Mouse (Mus musculus) embryonic facial prominence, embryonic 15.5 days (tissue): ENCODE data around the gene Rab3il1. TPM values are rescaled to one million over a fixed set of nuclear protein-coding genes. Genes with fewer than 3 reads are reported as not detected.

Source experiments
- ATAC-seq: fragments of 200-750 bp; cut with Nextera tagmentation; 2 replicates; pipeline ENCODE4 v1.8.0; 2017; ENCODE audit warnings: low read depth, moderate TSS enrichment; ENCODE audit not compliant: insufficient number of reproducible peaks, low FRiP score, low TSS enrichment
- H3K27ac ChIP-seq: fragments of 300-500 bp; sonication (generic); replicated peaks from 2 replicates; pipeline ENCODE4 v1.5.1; 2015; ENCODE audit warnings: mild to moderate bottlenecking, inconsistent platforms
- H3K27me3 ChIP-seq: fragments of 300-500 bp; sonication (generic); 2 replicates; pipeline ENCODE4 v1.6.1; 2015; ENCODE audit warnings: inconsistent platforms
- H3K36me3 ChIP-seq: fragments of 300-500 bp; sonication (generic); 2 replicates; pipeline ENCODE4 v1.6.1; 2015; ENCODE audit warnings: mild to moderate bottlenecking, inconsistent platforms
- H3K4me1 ChIP-seq: fragments of 300-500 bp; sonication (generic); 2 replicates; pipeline ENCODE4 v1.6.1; 2015; ENCODE audit warnings: inconsistent platforms
- H3K4me2 ChIP-seq: fragments of 300-500 bp; sonication (generic); replicated peaks from 2 replicates; pipeline ENCODE4 v1.6.1; 2015; ENCODE audit warnings: mild to moderate bottlenecking, inconsistent platforms
- H3K4me3 ChIP-seq: fragments of 300-500 bp; sonication (generic); replicated peaks from 2 replicates; pipeline ENCODE4 v1.5.1; 2015; ENCODE audit warnings: mild to moderate bottlenecking, inconsistent platforms
- H3K9ac ChIP-seq: fragments of 300-500 bp; sonication (generic); 2 replicates; pipeline ENCODE4 v1.6.1; 2015; ENCODE audit warnings: inconsistent platforms
- H3K9me3 ChIP-seq: fragments of 300-500 bp; sonication (generic); replicated peaks from 2 replicates; pipeline ENCODE4 v1.6.1; 2016; ENCODE audit warnings: inconsistent platforms
- WGBS: fragments of 180-500 bp; shearing (Covaris S2); methylation state at CpG from one replicate; pipeline ENCODE4 v1.1.7; 2015; 5-methylcytosine and 5-hydroxymethylcytosine counted together
- polyA plus RNA-seq: library from polyadenylated mRNA; unstranded; fragments of >200 nt; fragmentation: Nextera tagmentation; extraction: Ambion mirVana; gene quantifications from 2 replicates; pipeline ENCODE4 v1.2.1, GENCODE M21; 2015

The Rab3il1 gene
- polyA plus RNA-seq, 1 experiment from 2014 or later: 46.1 TPM

- Histone ChIP-seq H3K9me3 (no peaks in the 10 kb centered on the region), H3K9ac (no peak overlapping the region), H3K4me3 (no peak overlapping the region), H3K36me3 (peaks cover 21% of the 10 kb centered on the region; the same call in 1 of the 2 replicates), H3K27ac (no peak overlapping the region), H3K4me1 (no peaks in the 10 kb centered on the region), H3K27me3 (no peaks in the 10 kb centered on the region), H3K4me2 (no peak overlapping the region)
- ATAC-seq: no peak
- 64% methylated on average over 11 of the region's 11 CpGs for WGBS
Observed at GRCm38 (mm10) chr19:10057486-10058351, 56.2 kb downstream of the Rab3il1 start.

- Histone ChIP-seq H3K4me3 (no peak overlapping the region), H3K9me3 (no peaks in the 10 kb centered on the region), H3K4me2 (no peak overlapping the region), H3K27ac (no peak overlapping the region), H3K36me3 (peaks cover 26% of the 10 kb centered on the region), H3K4me1 (no peaks in the 10 kb centered on the region), H3K27me3 (no peaks in the 10 kb centered on the region), H3K9ac (no peak overlapping the region)
- WGBS: 87% methylated on average over 1 of the region's 1 CpGs
- no peak for ATAC-seq
Observed at GRCm38 (mm10) chr19:10058352-10058825, 56.9 kb downstream of the Rab3il1 start.

DNA sequence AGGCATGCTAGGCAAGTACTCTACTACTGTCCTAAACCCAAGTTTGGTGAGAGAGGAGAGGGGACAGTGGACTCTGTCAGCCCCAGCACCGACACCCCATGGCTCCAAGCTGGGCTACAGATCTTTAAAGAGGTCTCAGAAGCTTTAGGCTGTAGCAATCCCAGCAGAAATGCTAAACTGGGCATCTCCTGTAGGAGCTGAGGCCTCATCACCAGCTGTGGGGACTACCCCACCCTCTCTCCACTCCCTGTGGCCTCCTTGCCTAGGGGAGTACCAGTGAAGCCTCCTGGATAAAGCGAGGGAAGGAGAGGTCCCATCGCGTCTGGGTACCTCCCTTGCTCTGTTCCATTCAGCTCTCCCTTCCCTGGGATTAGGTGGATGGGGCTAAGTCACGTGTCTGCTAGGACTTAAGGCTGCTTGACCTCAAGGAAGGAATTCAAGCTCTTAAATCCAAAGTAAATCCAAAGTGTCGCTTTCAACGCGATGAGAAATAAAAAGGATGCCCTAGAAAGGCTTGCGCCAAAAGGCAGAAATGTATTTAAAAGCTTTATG lies 57.5 kb downstream of the Rab3il1 start:
- no peaks in the 10 kb centered on the region for H3K4me1 ChIP-seq
- no peak for ATAC-seq

GRCm38 (mm10) chr19:10059911-10060567 lies 58.6 kb downstream of the Rab3il1 start:
- Histone ChIP-seq H3K4me3 (no peak overlapping the region), H3K27me3 (no peaks in the 10 kb centered on the region), H3K27ac (no peak overlapping the region), H3K9me3 (no peaks in the 10 kb centered on the region), H3K4me2 (no peak overlapping the region), H3K9ac (no peak overlapping the region), H3K36me3 (peaks cover 37% of the 10 kb centered on the region), H3K4me1 (no peaks in the 10 kb centered on the region)
- WGBS: 60% methylated on average over 10 of the region's 10 CpGs
- ATAC-seq: peak; percentile 45; the same call in 1 of the 2 replicates

More for the DNA sequence above, 57.5 kb downstream of the Rab3il1 start:
- WGBS: 55% methylated on average over 9 of the region's 9 CpGs
- Histone ChIP-seq H3K9me3 (no peaks in the 10 kb centered on the region), H3K4me3 (no peak overlapping the region), H3K4me2 (no peak overlapping the region), H3K9ac (no peak overlapping the region), H3K27ac (no peak overlapping the region), H3K36me3 (peaks cover 31% of the 10 kb centered on the region), H3K27me3 (no peaks in the 10 kb centered on the region)

DNA sequence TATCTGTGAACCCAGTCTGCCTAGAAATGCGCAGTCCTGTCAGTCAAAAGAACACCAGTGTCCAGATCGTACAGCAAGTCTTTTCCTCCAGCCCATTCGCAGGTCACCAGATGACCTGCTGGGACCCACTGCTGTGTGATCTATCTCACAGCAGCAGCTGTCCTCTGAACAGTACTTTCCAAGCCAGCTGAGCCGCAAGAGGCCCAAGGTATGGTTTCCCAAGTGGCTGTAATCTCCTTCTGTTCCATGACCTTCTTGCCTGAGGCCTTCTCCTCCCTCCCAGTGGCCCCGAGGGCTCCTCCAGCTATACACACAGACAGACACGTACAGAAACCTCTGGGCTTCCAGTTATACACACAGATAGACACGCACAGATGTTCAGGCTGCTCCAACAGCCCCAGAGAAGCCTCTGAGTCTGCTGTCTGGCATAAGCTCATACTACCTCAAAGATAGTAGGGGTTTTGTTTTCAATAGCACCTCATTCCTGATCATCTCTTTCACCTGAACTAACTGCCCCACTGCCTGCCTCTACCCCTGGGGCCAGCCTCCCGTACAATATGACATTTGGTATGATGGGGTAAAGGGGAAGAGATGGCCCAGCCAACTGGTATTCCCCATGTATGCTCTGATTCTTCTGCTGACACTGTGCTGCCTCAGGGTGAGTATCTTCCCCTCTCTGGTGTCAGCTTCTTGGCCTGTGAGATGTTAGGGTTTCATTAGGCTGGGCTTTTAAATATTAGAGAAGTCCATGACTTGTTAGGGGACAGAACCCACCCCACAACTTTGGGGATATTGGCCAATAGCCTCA lies 59.5 kb downstream of the Rab3il1 start:
- Histone ChIP-seq H3K4me2 (no peak overlapping the region), H3K9ac (no peak overlapping the region), H3K36me3 (peaks cover 40% of the 10 kb centered on the region), H3K27me3 (no peaks in the 10 kb centered on the region), H3K4me3 (no peak overlapping the region), H3K4me1 (no peaks in the 10 kb centered on the region), H3K27ac (no peak overlapping the region), H3K9me3 (no peaks in the 10 kb centered on the region)
- ATAC-seq: no peak
- WGBS: 65% methylated on average over 8 of the region's 8 CpGs

GRCm38 (mm10) chr19:10061624-10062023 lies 60.2 kb downstream of the Rab3il1 start:
- no peak for ATAC-seq
- Histone ChIP-seq H3K4me3 (no peak overlapping the region), H3K27ac (no peak overlapping the region), H3K4me2 (no peak overlapping the region), H3K9me3 (no peaks in the 10 kb centered on the region), H3K36me3 (peaks cover 41% of the 10 kb centered on the region), H3K9ac (no peak overlapping the region), H3K27me3 (no peaks in the 10 kb centered on the region), H3K4me1 (no peaks in the 10 kb centered on the region)
- WGBS: 96% methylated on average over 2 of the region's 2 CpGs

DNA sequence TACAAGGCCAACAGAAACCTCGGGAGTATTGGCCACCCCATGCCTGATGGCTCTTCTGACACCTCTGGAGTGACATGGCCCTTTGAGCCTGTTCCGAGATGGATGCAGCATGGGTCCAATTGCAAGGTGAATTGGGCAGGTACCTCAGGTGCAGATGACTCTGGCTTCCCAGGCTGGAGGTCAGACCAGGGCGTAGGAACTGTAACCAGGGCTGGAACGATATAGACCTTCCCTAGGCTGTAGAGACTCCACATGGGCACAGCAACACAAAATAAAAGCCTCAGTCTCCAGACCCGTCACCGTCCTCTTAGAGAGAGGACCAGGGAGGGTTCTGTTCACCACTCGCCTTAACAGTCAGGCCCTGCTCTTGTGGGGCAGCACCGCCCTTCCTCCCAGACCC lies 60.8 kb downstream of the Rab3il1 start:
- Histone ChIP-seq H3K4me3 (no peak overlapping the region), H3K36me3 (peaks cover 47% of the 10 kb centered on the region), H3K4me1 (no peaks in the 10 kb centered on the region), H3K27me3 (no peaks in the 10 kb centered on the region), H3K9me3 (no peaks in the 10 kb centered on the region), H3K4me2 (no peak overlapping the region), H3K27ac (no peak overlapping the region), H3K9ac (no peak overlapping the region)
- WGBS: 90% methylated on average over 8 of the region's 8 CpGs
- ATAC-seq: no peak

- Histone ChIP-seq H3K27me3 (no peaks in the 10 kb centered on the region), H3K9ac (no peak overlapping the region), H3K27ac (no peak overlapping the region), H3K4me2 (no peak overlapping the region), H3K9me3 (no peaks in the 10 kb centered on the region), H3K36me3 (peaks cover 50% of the 10 kb centered on the region), H3K4me3 (no peak overlapping the region), H3K4me1 (no peaks in the 10 kb centered on the region)
- WGBS: 94% methylated on average over 5 of the region's 5 CpGs
- no peak for ATAC-seq
Observed at GRCm38 (mm10) chr19:10062862-10063261, 61.4 kb downstream of the Rab3il1 start.

DNA sequence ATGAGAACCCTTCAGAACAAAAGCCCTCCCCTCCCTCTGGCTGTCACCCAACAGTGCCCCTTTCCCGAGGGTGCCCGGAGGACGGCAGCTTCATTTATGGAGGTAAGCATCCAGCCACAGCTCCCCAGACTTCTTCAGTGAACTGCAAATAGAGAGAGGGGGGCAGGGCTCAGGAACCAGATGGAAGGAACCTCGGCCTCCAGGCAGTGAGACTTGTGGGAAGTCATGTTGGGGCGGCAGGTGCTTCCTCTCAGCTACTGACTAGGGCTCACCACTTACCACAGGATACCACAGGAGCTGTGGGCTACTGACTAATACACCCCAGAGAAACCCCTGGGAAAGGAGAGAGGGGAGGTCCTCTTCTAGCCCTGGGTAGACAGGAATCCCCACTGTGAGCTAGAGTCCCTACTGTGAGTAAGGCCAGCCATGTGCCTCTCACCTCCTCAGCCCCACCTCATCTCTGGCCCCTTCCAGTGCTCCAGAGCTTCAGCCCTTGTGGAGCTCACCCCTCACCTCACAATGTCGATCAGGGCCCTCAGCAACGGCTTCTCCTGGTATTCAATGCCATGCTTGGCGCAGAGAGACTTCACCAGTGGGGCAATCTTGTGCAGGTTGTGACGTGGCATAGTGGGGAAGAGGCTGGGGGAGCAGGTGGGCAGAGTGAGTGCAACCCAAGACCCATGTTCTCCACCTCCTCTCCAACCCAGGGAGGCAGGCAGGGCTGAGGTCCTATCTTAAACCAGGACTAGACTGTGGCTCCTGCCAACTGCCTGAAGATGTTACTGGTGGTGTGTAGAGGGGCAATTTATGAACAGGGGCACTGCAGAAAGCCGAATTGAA lies 62.9 kb downstream of the Rab3il1 start:
- H3K4me1 ChIP-seq: no peaks in the 10 kb centered on the region
- H3K4me2 ChIP-seq: no peak overlapping the region
- H3K4me3 ChIP-seq: no peak overlapping the region
- no peaks in the 10 kb centered on the region for H3K9me3 ChIP-seq
- no peak for ATAC-seq
- no peak overlapping the region for H3K9ac ChIP-seq
- no peak overlapping the region for H3K27ac ChIP-seq
- no peaks in the 10 kb centered on the region for H3K27me3 ChIP-seq
- peaks cover 57% of the 10 kb centered on the region for H3K36me3 ChIP-seq
- 83% methylated on average over 10 of the region's 10 CpGs for WGBS

DNA sequence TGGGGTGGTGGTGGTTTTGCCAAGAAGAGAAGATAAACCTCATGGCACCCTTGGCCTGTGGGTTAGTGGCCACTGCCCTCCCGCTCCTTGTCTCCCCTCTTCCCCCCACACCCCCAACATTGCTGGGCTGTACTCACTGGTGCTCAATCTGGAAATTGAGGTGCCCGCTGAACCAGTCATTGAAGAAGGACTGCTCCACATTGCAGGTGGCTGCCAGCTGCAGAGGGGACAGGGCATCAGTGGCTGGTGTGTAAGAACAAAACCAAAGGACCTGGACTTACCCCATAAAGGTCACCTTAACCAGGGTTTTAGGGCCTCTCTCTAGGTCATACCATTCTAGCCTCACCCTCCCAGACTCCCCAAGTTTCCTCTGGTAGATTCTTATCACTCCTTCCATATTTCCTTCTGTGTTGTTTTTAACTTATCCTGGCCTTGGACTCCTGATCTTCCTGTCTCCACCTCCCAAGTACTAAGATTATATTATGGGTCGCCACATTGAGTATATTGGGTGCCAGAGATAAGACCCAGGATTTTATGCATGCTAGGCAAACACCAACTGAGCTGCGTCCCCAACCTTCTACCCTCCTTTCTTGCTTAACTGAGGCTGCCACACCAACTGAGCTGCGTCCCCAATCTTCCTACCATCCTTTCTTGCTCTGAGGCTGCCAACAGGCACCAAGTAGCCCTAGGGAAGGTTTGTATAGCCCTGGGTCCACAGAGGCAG lies 64.2 kb downstream of the Rab3il1 start:
- WGBS: 88% methylated on average over 5 of the region's 5 CpGs
- Histone ChIP-seq H3K4me1 (no peaks in the 10 kb centered on the region), H3K27me3 (no peaks in the 10 kb centered on the region), H3K36me3 (peaks cover 69% of the 10 kb centered on the region), H3K9me3 (no peaks in the 10 kb centered on the region), H3K9ac (no peak overlapping the region), H3K27ac (no peak overlapping the region), H3K4me3 (no peak overlapping the region), H3K4me2 (no peak overlapping the region)
- ATAC-seq: no peak
